8 mouse cellular contexts compared by ENCODE assay signal in genomic region chr14:40966392-40966861, GRCm38 (mm10). TPM values are rescaled to one million over a fixed set of nuclear protein-coding genes. Genes with fewer than 3 reads are reported as not detected.
DNase-seq lines count a peak whose midpoint lies in the region; ATAC-seq lines count a peak whose summit lies in the region.

Tspan14 (minus strand) TSS chr14:40966807.

- H3K4me1 ChIP-seq in heart, embryonic 12.5 days (replicated peaks): peaks cover 44% of the 10 kb centered on the region
- peaks cover 32% of the 10 kb centered on the region for H3K4me1 ChIP-seq in midbrain, embryonic 16.5 days (ENCODE audit: control insufficient read depth, insufficient read depth, low read length)

- no peaks in the 10 kb centered on the region for H3K27me3 ChIP-seq in heart, embryonic 12.5 days (replicated peaks)
- H3K27me3 ChIP-seq in midbrain, embryonic 16.5 days (ENCODE audit: control insufficient read depth, insufficient read depth, low read depth, low read length): no peaks in the 10 kb centered on the region

- no peaks in the 10 kb centered on the region for H3K36me3 ChIP-seq in heart, embryonic 12.5 days
- H3K36me3 ChIP-seq in midbrain, embryonic 16.5 days (ENCODE audit: control insufficient read depth, insufficient read depth, low read length): no peaks in the 10 kb centered on the region

- H3K9me3 ChIP-seq in heart, embryonic 12.5 days (replicated peaks): no peaks in the 10 kb centered on the region
- no peaks in the 10 kb centered on the region for H3K9me3 ChIP-seq in midbrain, embryonic 16.5 days (replicated peaks; ENCODE audit: control insufficient read depth, low read length, poor library complexity, severe bottlenecking)

- H3K27ac ChIP-seq in heart, embryonic 12.5 days (ENCODE audit: poor library complexity, severe bottlenecking): peak within 1 kb of the TSS; percentile 89
- H3K27ac ChIP-seq in midbrain, embryonic 16.5 days (ENCODE audit: low read length): peak within 1 kb of the TSS; percentile 88

- H3K4me2 ChIP-seq in heart, embryonic 12.5 days: peak within 1 kb of the TSS; percentile 90
- peak within 1 kb of the TSS; percentile 94 for H3K4me2 ChIP-seq in midbrain, embryonic 16.5 days (ENCODE audit: low read length)

- H3K9ac ChIP-seq in heart, embryonic 12.5 days: peak within 1 kb of the TSS; percentile 90
- H3K9ac ChIP-seq in midbrain, embryonic 16.5 days (ENCODE audit: low read depth, low read length): peak within 1 kb of the TSS; percentile 94

- peak; percentile 22 for DNase-seq in ovary, adult 18-20 months (ENCODE audit: low spot score)
- no peak for DNase-seq in ovary, postnatal 36 days (ENCODE audit: low spot score)
- DNase-seq in left cerebral cortex, adult 8-10 months (ENCODE audit: low spot score in 2 of 2): no peak
- DNase-seq in Muller cell, postnatal 12 days (ENCODE audit: inconsistent ontology term): no peak
- no peak for DNase-seq in right cerebral cortex, postnatal 25 days

- H3K4me3 ChIP-seq in heart, embryonic 12.5 days: peak within 1 kb of the TSS; percentile 84
- peak within 1 kb of the TSS; percentile 97 for H3K4me3 ChIP-seq in midbrain, embryonic 16.5 days (ENCODE audit: low read depth, low read length)

- no peak for ATAC-seq in common myeloid progenitor, adult 5-6 weeks (replicated peaks; ENCODE audit: low read depth, poor library complexity, severe bottlenecking)
- ATAC-seq in heart, embryonic 12.5 days (ENCODE audit: insufficient number of reproducible peaks, low FRiP score): peak; percentile 47
- peak; percentile 72 for ATAC-seq in midbrain, embryonic 16.5 days

- under 1% methylated on average over 54 of the region's 54 CpGs for WGBS in heart, embryonic 12.5 days
- WGBS in midbrain, embryonic 16.5 days: under 1% methylated on average over 54 of the region's 54 CpGs

RNA-seq across cellular contexts. Expression of gene Tspan14, which starts in this region (rescaled TPM):
- 46.6 and 49.2 TPM in 2 replicates for total RNA-seq in common myeloid progenitor, adult 5-6 weeks (2017)
- polyA plus RNA-seq in heart, embryonic 12.5 days (2016; fragmentation: Nextera tagmentation; extraction: Ambion mirVana): 43.2 and 46.7 TPM in 2 replicates
- 10 to 100 TPM; 37.0 to 49.9 (median 44.1) TPM for total RNA-seq in left cerebral cortex, adult 8-10 months (2022)
- 61.7 and 66.1 TPM in 2 replicates for polyA plus RNA-seq in midbrain, embryonic 16.5 days (2015; fragmentation: Nextera tagmentation; extraction: Ambion mirVana)
